Mouse (Mus musculus) left cerebral cortex, adult 18-20 months (tissue): Measurements from ENCODE around the gene Sohlh2. TPM values are rescaled to one million over a fixed set of nuclear protein-coding genes. Genes with fewer than 3 reads are reported as not detected.
"Not testable (repeated sequence)": the region's sequence is repeated elsewhere in the genome, so short reads cannot be mapped to it uniquely, and the experiment has no call there.

Source experiments
- DNase-seq, 2 experiments: peaks; one replicate each; pipeline ENCODE4 v3.0.0; 2021 to 2022; ENCODE audit warnings: low spot score in 2 of 2, mixed read lengths in 1 of 2
- long read RNA-seq, 2 experiments: library from polyadenylated mRNA; stranded (forward); transcript quantifications; one replicate each; pipeline ENCODE4 v2.0.0; 2021
- total RNA-seq, 2 experiments: library from RNA; stranded (reverse); gene quantifications; 2 replicates each; pipeline ENCODE4 v1.2.3; 2021

Gene Sohlh2
- total RNA-seq: not detected
- long read RNA-seq, experiment 1: 0 reads
- long read RNA-seq, experiment 2: 0 reads

- no peak for DNase-seq
Measured at GRCm38 (mm10) chr3:55181766-55182165, at the start of gene Sohlh2. TSS of gene Sohlh2 (plus strand) at chr3:55182028.

GRCm38 (mm10) chr3:55137039-55137438 lies 44.8 kb upstream of the Sohlh2 start, which contains the start of gene Ccdc169:
TSS of gene Ccdc169 (plus strand) at chr3:55137339.
- DNase-seq: no peak

- DNase-seq: no peak
Measured at GRCm38 (mm10) chr3:55139837-55140236, 42.0 kb upstream of the Sohlh2 start.

GRCm38 (mm10) chr3:55141401-55141800 lies 40.4 kb upstream of the Sohlh2 start:
- DNase-seq: no peak

GRCm38 (mm10) chr3:55144916-55145315 lies 36.9 kb upstream of the Sohlh2 start:
- DNase-seq: no peak

GRCm38 (mm10) chr3:55146441-55146840 lies 35.4 kb upstream of the Sohlh2 start:
- DNase-seq: no peak

- DNase-seq: no peak
Measured at GRCm38 (mm10) chr3:55147156-55147555, 34.7 kb upstream of the Sohlh2 start.

GRCm38 (mm10) chr3:55148091-55148490 lies 33.7 kb upstream of the Sohlh2 start:
- no peak for DNase-seq

GRCm38 (mm10) chr3:55151656-55152433 lies 30.0 kb upstream of the Sohlh2 start:
- peak; percentile 66 to 76 for DNase-seq

GRCm38 (mm10) chr3:55152673-55153334 lies 29.0 kb upstream of the Sohlh2 start:
- DNase-seq: no peak

- DNase-seq: peak; percentile 18 to 45
Measured at GRCm38 (mm10) chr3:55154163-55154562, 27.7 kb upstream of the Sohlh2 start.

GRCm38 (mm10) chr3:55157413-55157812 lies 24.4 kb upstream of the Sohlh2 start:
- no peak for DNase-seq

- no peak for DNase-seq
Measured at GRCm38 (mm10) chr3:55161144-55161543, 20.7 kb upstream of the Sohlh2 start.

- no peak for DNase-seq
Measured at GRCm38 (mm10) chr3:55163510-55163909, 18.3 kb upstream of the Sohlh2 start.

GRCm38 (mm10) chr3:55172478-55172877 lies 9.3 kb upstream of the Sohlh2 start:
- no peak for DNase-seq

GRCm38 (mm10) chr3:55177271-55177670 lies 4.6 kb upstream of the Sohlh2 start:
- no peak for DNase-seq

GRCm38 (mm10) chr3:55191668-55192067 lies 9.8 kb downstream of the Sohlh2 start:
- DNase-seq: no peak

GRCm38 (mm10) chr3:55193351-55193750 lies 11.5 kb downstream of the Sohlh2 start:
- no peak for DNase-seq

- DNase-seq: no peak
Measured at GRCm38 (mm10) chr3:55194792-55195191, 13.0 kb downstream of the Sohlh2 start.

- DNase-seq: no peak
Measured at GRCm38 (mm10) chr3:55195581-55196327, 13.9 kb downstream of the Sohlh2 start.

GRCm38 (mm10) chr3:55196328-55196710 lies 14.5 kb downstream of the Sohlh2 start:
- DNase-seq: no peak

- not testable (repeated sequence) for DNase-seq
Measured at GRCm38 (mm10) chr3:55203621-55204020, 21.8 kb downstream of the Sohlh2 start.
